Mouse (Mus musculus) heart, adult 2 months (tissue): ENCODE data around the gene Cnksr3. TPM values are rescaled to one million over a fixed set of nuclear protein-coding genes. Genes with fewer than 3 reads are reported as not detected.

Experiments used
- DNase-seq, 2 experiments: peaks; one replicate each; pipeline ENCODE4 v3.0.0; 2021
- H3K27ac ChIP-seq: fragments of 200-600 bp; 2 replicates; pipeline ENCODE4 v1.8.1; 2022
- H3K27me3 ChIP-seq: fragments of 200-500 bp; 2 replicates; pipeline ENCODE4 v1.6.1; 2012; ENCODE audit warnings: mild to moderate bottlenecking, low read length, inconsistent platforms, mixed read lengths; ENCODE audit not compliant: control insufficient read depth, insufficient read depth
- H3K36me3 ChIP-seq: fragments of 200-500 bp; 2 replicates; pipeline ENCODE4 v1.6.1; 2012; ENCODE audit warnings: low read length, inconsistent platforms; ENCODE audit not compliant: control insufficient read depth, insufficient read depth
- H3K4me1 ChIP-seq: fragments of 200-500 bp; 2 replicates; pipeline ENCODE4 v1.6.1; 2011; ENCODE audit warnings: low read length; ENCODE audit not compliant: control insufficient read depth, insufficient read depth
- H3K4me3 ChIP-seq: fragments of 200-600 bp; 2 replicates; pipeline ENCODE4 v1.8.1; 2022
- H3K79me2 ChIP-seq: fragments of 200-500 bp; replicated peaks from 2 replicates; pipeline ENCODE4 v1.6.1; 2012; ENCODE audit warnings: mild to moderate bottlenecking, inconsistent platforms, low read length, moderate library complexity, mixed read lengths; ENCODE audit not compliant: control insufficient read depth, insufficient read depth
- H3K9ac ChIP-seq: fragments of 200-500 bp; 2 replicates; pipeline ENCODE4 v1.6.1; 2012; ENCODE audit warnings: low read depth, mild to moderate bottlenecking, control low read depth, inconsistent platforms, low read length, mixed read lengths
- CTCF ChIP-seq: fragments of 200-600 bp; IDR thresholded peaks from 2 replicates; pipeline ENCODE4 v1.8.1; 2022; ENCODE audit warnings: antibody characterized with exemption, mild to moderate bottlenecking, moderate library complexity
- EP300 ChIP-seq: fragments of 200-500 bp; IDR thresholded peaks from 2 replicates; pipeline ENCODE4 v1.6.1; 2011; ENCODE audit warnings: low read depth, low read length, control low read depth; ENCODE audit not compliant: insufficient read depth
- POLR2A ChIP-seq: fragments of 200-500 bp; IDR thresholded peaks from 2 replicates; pipeline ENCODE4 v1.6.1; 2011; ENCODE audit warnings: mild to moderate bottlenecking, low read depth, low read length, control low read depth; ENCODE audit not compliant: insufficient read depth
- WGBS: fragments of 180-500 bp; shearing (Covaris S2); methylation state at CpG from one replicate; pipeline ENCODE4 v1.1.7; 2018; 5-methylcytosine and 5-hydroxymethylcytosine counted together
- intact Hi-C: fragments of 180-260 bp; cut with DNase I; formaldehyde crosslinking; loops from one replicate; pipeline ENCODE4 v1.15.1; 2025
- polyA plus RNA-seq: library from polyadenylated mRNA; depleted of rRNA; stranded (reverse); fragments of >200 nt; gene quantifications from 2 replicates; pipeline ENCODE4 v1.2.3, GENCODE M21; 2012
- total RNA-seq, 2 experiments: library from RNA; stranded (reverse); gene quantifications; 2 replicates each; pipeline ENCODE4 v1.2.3; 2021

Cnksr3 gene
- total and polyA plus RNA-seq, 3 experiments, result 10.4 to 28.3 (median 22.2) TPM

DNA sequence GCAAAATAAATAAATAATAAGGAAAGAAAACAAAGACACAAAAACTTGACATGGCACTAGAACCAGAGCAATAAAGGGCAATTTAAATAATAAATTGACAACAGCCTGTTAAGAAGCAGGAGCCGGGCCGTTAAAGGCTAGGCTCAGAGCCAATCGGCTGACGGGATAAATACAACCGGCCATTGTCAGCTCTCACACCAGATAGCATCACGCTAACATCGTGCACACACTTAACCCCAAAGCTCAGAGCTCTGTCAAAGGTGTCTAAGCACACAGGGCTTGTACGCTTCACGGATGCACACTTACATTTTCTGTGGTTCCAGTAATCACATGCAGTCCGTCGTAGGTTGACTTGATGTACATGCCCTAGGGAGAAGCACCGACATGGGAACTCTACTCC lies 74.0 kb downstream of the Cnksr3 start:
- peaks cover 14% of the 10 kb centered on the region for H3K36me3 ChIP-seq
- no peak overlapping the region for H3K4me3 ChIP-seq
- TF ChIP-seq CTCF (no peak), EP300 (no peak), POLR2A (no peak)
- no peaks in the 10 kb centered on the region for H3K79me2 ChIP-seq
- peaks cover 6% of the 10 kb centered on the region for H3K4me1 ChIP-seq
- intact Hi-C loops, result loop anchor here (2.0 kb wide), 1 partner anchor 73 kb away; no protein-coding TSS in a partner anchor
- no peak overlapping the region for H3K27ac ChIP-seq
- H3K9ac ChIP-seq, result no peak overlapping the region
- 67% methylated on average over 12 of the region's 12 CpGs for WGBS
- DNase-seq, result no peak
- H3K27me3 ChIP-seq, result no peaks in the 10 kb centered on the region

DNA sequence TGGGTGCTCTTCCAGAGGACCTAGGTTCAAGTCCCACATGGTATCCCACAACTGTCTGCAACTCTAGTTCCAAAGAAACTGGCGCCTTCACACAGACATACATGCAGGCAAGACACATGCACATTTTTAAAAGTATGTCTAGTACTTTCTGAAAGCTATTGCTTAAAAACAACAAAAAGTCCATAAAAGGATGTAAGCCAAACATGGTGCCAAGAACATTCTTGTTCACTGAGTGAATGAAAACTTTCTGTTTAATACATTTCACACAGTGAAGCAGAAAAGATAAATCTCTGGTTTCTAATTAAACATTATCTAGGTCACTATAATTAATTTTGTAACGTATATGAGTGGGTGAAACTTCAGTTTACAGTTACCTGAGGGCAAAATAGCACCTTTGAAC lies 76.3 kb downstream of the Cnksr3 start:
- intact Hi-C loops, result no loop called here
- H3K79me2 ChIP-seq, result no peaks in the 10 kb centered on the region
- no peak overlapping the region for H3K9ac ChIP-seq
- H3K27me3 ChIP-seq, result no peaks in the 10 kb centered on the region
- TF ChIP-seq POLR2A (no peak), CTCF (no peak), EP300 (no peak)
- H3K27ac ChIP-seq, result no peak overlapping the region
- H3K36me3 ChIP-seq, result peaks cover 4% of the 10 kb centered on the region
- no peak for DNase-seq
- WGBS, result 63% methylated on average over 2 of the region's 2 CpGs
- H3K4me3 ChIP-seq, result no peak overlapping the region
- peaks cover 6% of the 10 kb centered on the region for H3K4me1 ChIP-seq

DNA sequence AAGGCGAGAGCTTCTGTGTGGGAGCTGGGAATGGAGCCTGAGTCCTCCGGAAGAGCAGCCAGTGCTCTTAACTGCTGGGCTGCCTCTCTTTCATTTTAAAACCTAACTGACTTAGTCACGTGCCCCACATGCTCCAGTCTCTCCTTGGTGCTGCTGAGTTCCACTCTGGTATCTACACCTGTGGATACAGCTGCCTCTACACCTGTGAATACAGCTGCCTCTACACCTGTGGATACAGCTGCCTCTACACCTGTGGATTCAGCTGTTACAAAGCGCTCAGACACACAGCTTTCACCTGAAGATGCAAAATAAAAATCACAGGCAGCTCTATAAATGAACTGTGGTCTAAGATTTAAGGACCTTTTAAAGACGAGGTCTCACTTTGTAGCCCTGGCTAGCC lies 79.0 kb downstream of the Cnksr3 start:
- intact Hi-C loops, result no loop called here
- Histone ChIP-seq H3K9ac (no peak overlapping the region), H3K27ac (no peak overlapping the region), H3K4me3 (no peak overlapping the region), H3K79me2 (no peaks in the 10 kb centered on the region), H3K36me3 (no peaks in the 10 kb centered on the region), H3K27me3 (no peaks in the 10 kb centered on the region), H3K4me1 (peaks cover 4% of the 10 kb centered on the region; the same call in 1 of the 2 replicates)
- TF ChIP-seq CTCF (no peak), POLR2A (no peak), EP300 (no peak)
- DNase-seq, result no peak
- WGBS, result 87% methylated on average over 5 of the region's 5 CpGs

DNA sequence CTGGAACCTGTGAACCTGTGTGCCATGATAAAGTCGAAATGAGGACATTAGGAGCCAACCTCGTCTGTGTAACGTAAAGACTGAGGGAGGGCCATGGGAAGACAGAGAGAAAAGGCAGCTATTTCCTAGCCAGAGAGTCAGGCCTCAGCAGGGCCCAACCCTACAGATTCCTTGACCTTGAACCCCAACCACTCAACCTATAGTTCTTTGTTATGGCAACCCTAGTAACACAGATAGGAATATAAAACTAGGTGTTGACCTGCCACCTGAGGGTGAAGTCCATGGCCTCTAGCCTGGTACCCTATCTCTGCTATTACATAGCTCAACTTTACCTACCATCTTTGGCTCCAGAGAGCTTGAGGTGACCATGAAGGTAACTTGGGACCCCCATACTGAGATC lies 80.6 kb downstream of the Cnksr3 start:
- no peak for DNase-seq
- Histone ChIP-seq H3K27me3 (no peaks in the 10 kb centered on the region), H3K4me1 (peaks cover 2% of the 10 kb centered on the region; the same call in 1 of the 2 replicates), H3K27ac (no peak overlapping the region), H3K9ac (no peak overlapping the region), H3K36me3 (no peaks in the 10 kb centered on the region), H3K4me3 (no peak overlapping the region), H3K79me2 (no peaks in the 10 kb centered on the region)
- WGBS, result 95% methylated on average over 3 of the region's 3 CpGs
- no peak for TF ChIP-seq EP300
- no peak for TF ChIP-seq POLR2A
- TF ChIP-seq CTCF, result no peak
- intact Hi-C loops, result no loop called here

DNA sequence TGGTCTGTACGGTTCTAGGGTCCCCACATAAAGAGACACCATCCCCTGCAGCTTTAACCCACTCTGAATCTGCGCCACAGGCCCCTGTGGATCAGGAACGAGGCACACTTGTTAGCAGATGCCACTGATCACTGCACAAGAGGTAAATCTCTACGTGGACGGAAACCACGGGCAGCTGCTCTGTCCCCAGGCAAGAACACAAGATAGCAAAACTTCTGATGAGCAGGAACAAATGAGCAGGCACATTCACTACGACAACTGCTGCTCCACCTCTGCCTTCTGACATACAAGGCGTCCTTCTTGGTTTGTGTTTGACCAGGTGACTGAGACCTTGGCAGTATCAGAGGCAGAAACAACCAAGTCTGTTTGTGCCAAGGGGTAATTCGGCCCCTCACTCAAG lies 84.2 kb downstream of the Cnksr3 start:
- Histone ChIP-seq H3K36me3 (no peaks in the 10 kb centered on the region), H3K27me3 (no peaks in the 10 kb centered on the region), H3K9ac (no peak overlapping the region), H3K4me1 (no peaks in the 10 kb centered on the region), H3K27ac (no peak overlapping the region), H3K79me2 (no peaks in the 10 kb centered on the region), H3K4me3 (no peak overlapping the region)
- 95% methylated on average over 9 of the region's 9 CpGs for WGBS
- intact Hi-C loops, result no loop called here
- no peak for DNase-seq
- TF ChIP-seq POLR2A, result no peak
- no peak for TF ChIP-seq EP300
- no peak for TF ChIP-seq CTCF

DNA sequence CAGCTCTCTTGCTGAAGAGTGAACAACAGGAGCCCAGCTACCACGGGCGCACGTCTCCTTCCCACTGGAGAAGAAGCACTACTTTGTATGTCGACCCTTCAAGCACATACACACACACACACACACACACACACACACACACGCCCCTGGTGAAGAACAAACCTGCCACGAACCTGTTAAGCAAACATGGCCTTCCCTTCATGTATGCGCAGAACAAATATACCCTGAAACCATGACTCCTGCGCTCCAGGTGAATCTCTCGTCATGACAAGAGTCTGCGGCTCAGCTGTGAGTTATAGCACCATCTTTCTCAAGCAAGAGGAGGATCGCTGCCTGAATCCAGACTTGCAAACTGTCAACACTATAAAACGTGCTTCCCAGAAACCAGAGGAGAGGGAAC lies 85.2 kb downstream of the Cnksr3 start:
- no peak for TF ChIP-seq CTCF
- TF ChIP-seq EP300, result no peak
- TF ChIP-seq POLR2A, result no peak
- 91% methylated on average over 12 of the region's 12 CpGs for WGBS
- no peaks in the 10 kb centered on the region for H3K27me3 ChIP-seq
- intact Hi-C loops, result no loop called here
- H3K9ac ChIP-seq, result no peak overlapping the region
- no peaks in the 10 kb centered on the region for H3K36me3 ChIP-seq
- H3K79me2 ChIP-seq, result no peaks in the 10 kb centered on the region
- H3K27ac ChIP-seq, result no peak overlapping the region
- no peak for DNase-seq
- H3K4me3 ChIP-seq, result no peak overlapping the region
- no peaks in the 10 kb centered on the region; the same call in 1 of the 2 replicates for H3K4me1 ChIP-seq
